Mouse (Mus musculus) forebrain, embryonic 11.5 days (tissue): Measurements from ENCODE around the gene Myh7b. TPM values are rescaled to one million over a fixed set of nuclear protein-coding genes. Genes with fewer than 3 reads are reported as not detected.

Experiments used
- ATAC-seq: fragments of 200-750 bp; cut with Nextera tagmentation; replicated peaks from 2 replicates; pipeline ENCODE4 v1.8.0; 2017; ENCODE audit warnings: moderate TSS enrichment; ENCODE audit not compliant: low FRiP score
- DNase-seq: peaks from one replicate; pipeline ENCODE4 v3.0.0-alpha.2; 2017; ENCODE audit warnings: low spot score
- H3K27ac ChIP-seq: fragments of 300-500 bp; sonication (generic); 2 replicates; pipeline ENCODE4 v1.5.1; 2014; ENCODE audit warnings: low read depth, low read length
- H3K27me3 ChIP-seq: fragments of 300-500 bp; sonication (generic); 2 replicates; pipeline ENCODE4 v1.6.1; 2014; ENCODE audit warnings: mild to moderate bottlenecking, low read length, mixed read lengths; ENCODE audit not compliant: control insufficient read depth, insufficient read depth
- H3K36me3 ChIP-seq: fragments of 300-500 bp; sonication (generic); 2 replicates; pipeline ENCODE4 v1.6.1; 2014; ENCODE audit warnings: mild to moderate bottlenecking, low read length, moderate library complexity, mixed read lengths; ENCODE audit not compliant: control insufficient read depth, insufficient read depth
- H3K4me1 ChIP-seq: fragments of 300-500 bp; sonication (generic); replicated peaks from 2 replicates; pipeline ENCODE4 v1.6.1; 2014; ENCODE audit warnings: low read length, mixed read lengths; ENCODE audit not compliant: control insufficient read depth, insufficient read depth
- H3K4me2 ChIP-seq: fragments of 300-500 bp; sonication (generic); 2 replicates; pipeline ENCODE4 v1.6.1; 2014; ENCODE audit warnings: low read depth, mild to moderate bottlenecking, low read length, moderate library complexity, mixed read lengths; ENCODE audit not compliant: severe bottlenecking
- H3K4me3 ChIP-seq: fragments of 300-500 bp; sonication (generic); 2 replicates; pipeline ENCODE4 v1.5.1; 2014; ENCODE audit warnings: low read depth, low read length
- H3K9ac ChIP-seq: fragments of 300-500 bp; sonication (generic); 2 replicates; pipeline ENCODE4 v1.6.1; 2014; ENCODE audit warnings: low read length
- H3K9me3 ChIP-seq: fragments of 300-500 bp; sonication (generic); 2 replicates; pipeline ENCODE4 v1.6.1; 2016; ENCODE audit warnings: low read length, mixed read lengths; ENCODE audit not compliant: control insufficient read depth
- WGBS: fragments of 180-500 bp; shearing (Covaris S2); extraction: QIAGEN DNeasy Blood & Tissue Kit; methylation state at CpG from one replicate; pipeline ENCODE4 v1.1.7; 2014; 5-methylcytosine and 5-hydroxymethylcytosine counted together
- polyA plus RNA-seq: library from polyadenylated mRNA; unstranded; fragments of >200 nt; fragmentation: Nextera tagmentation; extraction: Ambion mirVana; gene quantifications from 2 replicates; pipeline ENCODE4 v1.2.1, GENCODE M21; 2014

The Myh7b gene
- polyA plus RNA-seq, 1 experiment from 2014 or later = 0.31 TPM

DNA sequence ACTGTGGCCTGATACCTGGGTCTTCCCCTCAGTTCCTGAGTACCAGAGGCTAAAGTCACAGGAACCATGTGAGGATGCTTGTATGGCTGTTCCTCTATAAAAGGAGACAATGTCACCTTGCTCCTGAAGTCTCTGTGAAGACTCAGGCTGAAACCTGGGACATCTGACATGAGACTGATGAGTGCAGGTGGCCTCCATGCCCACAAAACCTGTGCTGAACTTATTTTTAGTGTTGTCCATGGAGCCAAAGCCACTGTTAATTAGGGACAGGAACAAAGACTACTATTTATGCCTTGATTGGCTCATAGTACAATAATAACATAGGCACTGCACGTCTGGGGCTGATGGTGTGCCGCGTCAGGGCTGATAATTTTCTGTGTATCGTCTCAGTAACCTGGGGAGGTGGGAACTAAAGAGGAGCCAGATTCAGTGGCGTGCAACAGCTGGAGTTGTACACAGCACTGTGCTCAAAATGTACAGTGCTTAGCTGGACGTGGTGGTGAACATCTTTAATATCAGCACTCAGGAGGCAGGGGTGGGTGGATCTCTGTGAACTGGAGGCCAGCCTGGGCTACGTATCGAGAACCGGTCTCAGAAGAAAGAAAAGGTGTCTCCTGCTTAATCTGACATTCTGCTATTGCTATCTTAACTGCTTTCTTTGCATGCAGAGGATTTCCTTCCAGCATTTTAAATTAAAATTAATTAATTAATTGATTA, 980 bp downstream of the Myh7b start:
- Histone ChIP-seq H3K9me3 (no peaks in the 10 kb centered on the region), H3K27me3 (no peaks in the 10 kb centered on the region), H3K9ac (no peak overlapping the region), H3K36me3 (no peaks in the 10 kb centered on the region), H3K4me2 (no peak overlapping the region), H3K27ac (no peak overlapping the region), H3K4me3 (no peak overlapping the region), H3K4me1 (no peaks in the 10 kb centered on the region)
- ATAC-seq = no peak
- 87% methylated on average over 9 of the region's 9 CpGs for WGBS
- no peak for DNase-seq

DNA sequence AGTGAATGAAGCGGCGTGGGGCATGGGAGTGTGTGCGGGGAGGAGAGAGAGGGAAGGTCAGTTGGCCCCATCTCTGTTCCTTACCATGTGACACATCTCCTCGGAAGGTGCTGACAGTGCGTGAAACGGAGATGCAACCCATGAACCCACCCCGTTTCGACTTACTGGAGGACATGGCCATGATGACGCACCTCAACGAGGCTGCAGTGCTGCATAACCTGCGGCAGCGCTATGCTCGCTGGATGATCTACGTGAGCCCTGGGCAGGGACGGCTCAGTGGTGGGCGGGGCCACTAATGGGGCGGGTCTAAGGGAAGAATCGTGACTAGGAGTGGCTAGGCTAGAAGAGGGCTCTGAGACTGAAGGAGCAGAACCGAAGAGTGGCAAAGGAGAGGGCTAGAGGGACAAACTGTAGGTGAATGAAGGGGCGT, 2.3 kb downstream of the Myh7b start:
- peak; percentile 79 for DNase-seq
- Histone ChIP-seq H3K4me3 (peak overlapping the region; percentile 18; the same call in 1 of the 2 replicates), H3K27ac (no peak overlapping the region), H3K36me3 (no peaks in the 10 kb centered on the region), H3K4me2 (peak overlapping the region; percentile 41), H3K9me3 (no peaks in the 10 kb centered on the region), H3K9ac (no peak overlapping the region), H3K27me3 (no peaks in the 10 kb centered on the region), H3K4me1 (no peaks in the 10 kb centered on the region)
- ATAC-seq = peak; percentile 76
- WGBS = 3% methylated on average over 20 of the region's 20 CpGs

DNA sequence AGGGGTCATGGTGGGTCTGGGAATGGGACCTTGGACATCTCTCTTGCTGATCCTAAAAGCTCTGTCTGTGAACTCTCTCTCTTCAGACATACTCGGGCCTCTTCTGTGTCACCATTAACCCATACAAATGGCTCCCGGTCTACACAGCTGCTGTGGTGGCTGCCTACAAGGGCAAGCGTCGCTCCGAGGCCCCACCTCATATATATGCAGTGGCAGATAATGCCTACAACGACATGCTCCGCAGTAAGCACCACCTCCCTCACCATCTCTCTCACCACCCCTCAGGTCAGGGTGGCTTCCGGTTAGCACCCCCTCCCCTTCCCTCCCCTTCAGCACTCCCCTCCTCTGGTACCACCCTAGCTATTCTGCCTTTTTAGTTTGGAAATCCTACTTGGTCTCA, 2.9 kb downstream of the Myh7b start:
- no peaks in the 10 kb centered on the region for H3K9me3 ChIP-seq

DNA sequence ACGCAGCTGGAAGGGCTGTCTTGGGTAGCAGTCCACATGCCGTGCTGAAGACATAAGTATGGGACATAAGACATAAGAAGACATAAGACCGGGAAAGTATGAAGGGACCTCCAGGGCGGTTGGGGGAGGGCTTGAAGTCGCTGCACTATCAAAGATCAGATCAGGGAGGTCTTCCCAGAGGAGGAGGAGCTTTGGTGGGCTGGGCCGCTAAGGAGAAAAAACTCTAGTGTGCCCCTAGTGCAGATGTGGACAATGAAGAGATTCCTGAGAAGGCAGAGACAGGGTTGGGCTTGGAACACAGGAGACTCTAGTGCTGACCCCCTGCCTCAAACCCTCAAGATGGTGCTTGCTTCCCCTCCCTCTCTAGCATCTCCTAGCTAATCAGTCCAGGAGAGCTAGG, 6.0 kb downstream of the Myh7b start:
- DNase-seq (no peak), ATAC-seq (no peak)
- Histone ChIP-seq H3K27me3 (no peaks in the 10 kb centered on the region), H3K27ac (no peak overlapping the region), H3K9ac (no peak overlapping the region), H3K4me3 (no peak overlapping the region), H3K9me3 (no peaks in the 10 kb centered on the region), H3K4me1 (no peaks in the 10 kb centered on the region), H3K36me3 (no peaks in the 10 kb centered on the region), H3K4me2 (no peak overlapping the region)
- 56% methylated on average over 6 of the region's 6 CpGs for WGBS

More for the DNA sequence above, 2.9 kb downstream of the Myh7b start:
- no peaks in the 10 kb centered on the region for H3K36me3 ChIP-seq
- ATAC-seq (no peak), DNase-seq (no peak)
- H3K4me1 ChIP-seq = no peaks in the 10 kb centered on the region
- H3K4me2 ChIP-seq = peak overlapping the region; percentile 41; the same call in 1 of the 2 replicates
- H3K4me3 ChIP-seq = no peak overlapping the region
- H3K27me3 ChIP-seq = no peaks in the 10 kb centered on the region
- 75% methylated on average over 8 of the region's 8 CpGs for WGBS
- no peak overlapping the region for H3K27ac ChIP-seq
- no peak overlapping the region for H3K9ac ChIP-seq

DNA sequence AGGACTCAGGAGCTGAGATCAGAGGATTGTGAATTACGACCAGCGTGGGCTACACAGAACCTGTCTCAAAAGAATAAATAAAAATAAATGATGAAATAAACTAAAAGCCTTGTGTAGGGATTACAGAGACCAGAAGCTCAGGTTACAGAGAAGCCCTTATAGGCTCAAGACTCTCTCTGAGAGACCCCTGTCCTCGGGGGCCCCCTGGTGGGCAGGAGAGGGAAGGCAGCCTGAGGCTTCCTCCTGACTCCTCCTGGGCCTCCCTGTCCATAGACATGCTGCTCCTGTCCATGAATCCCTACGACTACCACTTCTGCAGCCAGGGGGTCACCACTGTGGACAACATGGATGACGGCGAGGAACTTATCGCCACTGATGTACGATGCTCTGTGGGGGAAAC, 8.8 kb downstream of the Myh7b start:
- Histone ChIP-seq H3K9ac (no peak overlapping the region), H3K4me1 (no peaks in the 10 kb centered on the region), H3K9me3 (no peaks in the 10 kb centered on the region), H3K27ac (no peak overlapping the region), H3K4me3 (no peak overlapping the region), H3K36me3 (no peaks in the 10 kb centered on the region), H3K27me3 (no peaks in the 10 kb centered on the region), H3K4me2 (no peak overlapping the region)
- ATAC-seq (peak; percentile 53; the same call in 1 of the 2 replicates), DNase-seq (peak; percentile 93)
- WGBS = 21% methylated on average over 8 of the region's 8 CpGs

DNA sequence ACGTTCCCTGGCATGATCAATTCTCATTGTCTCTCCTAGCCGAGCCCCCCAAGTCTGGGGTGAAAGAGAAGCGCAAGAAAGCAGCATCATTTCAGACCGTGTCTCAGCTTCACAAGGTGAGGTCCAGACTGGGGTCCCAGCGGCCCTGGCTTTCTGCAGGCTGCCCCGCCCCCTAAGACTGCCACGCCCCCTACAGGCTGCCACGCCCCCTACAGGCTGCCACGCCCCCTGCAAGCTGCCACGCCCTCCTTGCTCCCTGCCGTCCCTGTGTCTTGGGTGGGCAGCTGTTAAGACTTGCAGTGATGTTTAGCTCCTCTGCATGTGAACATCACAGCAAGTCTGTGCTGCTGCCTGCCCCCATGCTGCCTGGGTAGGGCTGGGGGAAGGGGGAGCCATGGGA, 11.6 kb downstream of the Myh7b start:
- WGBS = 30% methylated on average over 11 of the region's 11 CpGs
- Histone ChIP-seq H3K4me2 (no peak overlapping the region), H3K9me3 (no peaks in the 10 kb centered on the region), H3K9ac (no peak overlapping the region), H3K27ac (no peak overlapping the region), H3K36me3 (no peaks in the 10 kb centered on the region), H3K4me3 (no peak overlapping the region), H3K27me3 (peaks cover 5% of the 10 kb centered on the region), H3K4me1 (no peaks in the 10 kb centered on the region)
- ATAC-seq (no peak), DNase-seq (no peak)

DNA sequence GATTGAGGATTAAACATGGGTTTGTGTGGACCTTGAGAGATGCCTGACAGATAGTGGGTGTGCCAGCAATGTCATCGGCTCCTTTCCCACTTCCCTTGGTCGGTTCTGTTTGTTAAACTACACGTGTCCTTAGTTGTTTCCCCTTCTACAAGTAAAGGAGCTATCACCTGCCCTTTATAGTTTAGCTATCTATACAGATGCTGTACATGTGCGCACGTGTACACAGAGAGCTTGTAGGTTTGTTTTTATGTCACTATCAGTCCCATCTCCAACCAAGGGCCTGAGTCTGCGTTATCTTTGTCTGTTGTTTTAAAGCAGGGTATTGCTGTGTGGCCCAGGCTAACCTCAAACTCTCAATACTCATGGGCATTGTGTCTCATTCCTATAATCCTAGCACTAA, 13.0 kb downstream of the Myh7b start:
- Histone ChIP-seq H3K9me3 (no peaks in the 10 kb centered on the region), H3K4me2 (no peak overlapping the region), H3K4me1 (no peaks in the 10 kb centered on the region), H3K4me3 (no peak overlapping the region), H3K27me3 (peaks cover 19% of the 10 kb centered on the region), H3K36me3 (no peaks in the 10 kb centered on the region), H3K9ac (no peak overlapping the region), H3K27ac (no peak overlapping the region)
- ATAC-seq (no peak), DNase-seq (no peak)
- WGBS = 92% methylated on average over 6 of the region's 6 CpGs

- DNase-seq (no peak), ATAC-seq (no peak)
- no peak overlapping the region for H3K27ac ChIP-seq
- no peaks in the 10 kb centered on the region for H3K36me3 ChIP-seq
- WGBS = 38% methylated on average over 10 of the region's 10 CpGs
- no peak overlapping the region for H3K9ac ChIP-seq
- H3K4me1 ChIP-seq = peaks cover 4% of the 10 kb centered on the region; the same call in 1 of the 2 replicates
- H3K9me3 ChIP-seq = no peaks in the 10 kb centered on the region
- H3K4me2 ChIP-seq = no peak overlapping the region
- no peak overlapping the region for H3K4me3 ChIP-seq
- H3K27me3 ChIP-seq = peaks cover 25% of the 10 kb centered on the region
Observed at GRCm38 (mm10) chr2:155624730-155625129, 13.7 kb downstream of the Myh7b start.

DNA sequence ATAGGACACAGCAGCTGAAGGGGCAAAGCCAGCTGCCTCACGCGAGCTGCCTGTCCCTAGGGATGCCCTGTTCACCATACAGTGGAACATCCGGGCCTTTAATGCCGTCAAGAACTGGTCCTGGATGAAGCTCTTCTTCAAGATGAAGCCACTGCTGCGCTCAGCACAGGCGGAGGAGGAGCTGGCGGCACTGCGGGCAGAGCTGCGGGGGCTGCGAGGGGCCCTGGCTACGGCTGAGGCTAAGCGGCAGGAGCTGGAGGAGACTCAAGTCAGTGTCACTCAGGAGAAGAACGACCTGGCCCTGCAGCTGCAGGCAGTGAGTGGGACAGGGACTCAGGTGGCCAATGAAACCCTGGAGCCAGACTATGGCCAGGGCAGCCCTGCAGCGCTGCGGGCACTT, 15.3 kb downstream of the Myh7b start:
- Histone ChIP-seq H3K27me3 (peaks cover 40% of the 10 kb centered on the region), H3K4me3 (no peak overlapping the region), H3K9ac (no peak overlapping the region; the same call in 1 of the 2 replicates), H3K36me3 (no peaks in the 10 kb centered on the region), H3K27ac (no peak overlapping the region), H3K4me2 (no peak overlapping the region), H3K9me3 (no peaks in the 10 kb centered on the region), H3K4me1 (peaks cover 4% of the 10 kb centered on the region; the same call in 1 of the 2 replicates)
- WGBS = 54% methylated on average over 15 of the region's 15 CpGs
- ATAC-seq = no peak
- no peak for DNase-seq
